Mouse (Mus musculus): ENCODE measurements around the gene Vmn2r34.
"Not testable (repeated sequence)": the region's sequence is repeated elsewhere in the genome, so short reads cannot be mapped to it uniquely, and the experiment has no call there.

The Vmn2r34 gene

DNA sequence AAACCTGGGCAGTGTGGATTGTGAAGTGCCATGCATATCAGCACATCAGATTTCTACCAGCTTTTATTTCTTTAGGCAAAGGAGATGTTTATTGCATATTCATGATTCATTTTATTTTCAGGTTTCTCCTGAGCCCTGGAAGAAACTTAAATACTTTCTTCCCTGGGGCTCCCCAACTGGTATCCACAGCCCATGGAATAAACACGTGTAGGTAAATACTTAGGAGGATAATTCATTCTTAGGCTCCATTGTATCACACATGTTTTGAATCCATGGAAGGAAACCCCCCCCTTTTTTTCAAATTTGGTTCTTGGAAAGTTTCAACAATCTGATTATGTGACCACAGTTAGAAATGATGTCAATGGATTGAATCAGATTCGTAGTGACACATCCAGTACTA lies at the start of gene Vmn2r34:
Gene Vmn2r34 (minus strand): TSS at position 101 of the 400 bp plus-strand sequence.
- DNase-seq (ENCODE audit: extremely low read depth, insufficient read length, low spot score), result not testable (repeated sequence)

DNA sequence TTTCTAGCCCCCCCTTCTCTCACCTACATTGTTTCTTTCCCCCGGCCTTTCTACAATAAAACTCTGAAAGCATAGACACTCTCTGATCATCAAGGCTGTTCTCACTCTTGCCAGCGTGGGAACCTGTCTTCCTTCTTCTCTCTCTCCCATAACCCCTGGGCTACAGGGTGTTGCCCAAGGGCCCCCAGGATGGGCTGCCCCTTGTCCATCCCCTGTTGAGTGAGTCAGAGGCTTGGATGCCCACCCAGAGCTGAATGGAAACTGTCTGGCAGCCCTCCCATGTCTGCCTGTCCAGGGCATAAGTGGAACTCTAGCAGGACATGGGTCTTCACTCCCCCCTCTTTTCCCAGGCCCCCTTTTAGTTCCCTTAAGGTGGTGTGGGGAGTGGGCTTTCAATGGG lies 15.3 kb downstream of the Vmn2r34 start:
- DNase-seq (ENCODE audit: extremely low read depth, insufficient read length, low spot score), result not testable (repeated sequence)
